1 mouse cellular context compared by ENCODE assay signal in the genomic region with DNA sequence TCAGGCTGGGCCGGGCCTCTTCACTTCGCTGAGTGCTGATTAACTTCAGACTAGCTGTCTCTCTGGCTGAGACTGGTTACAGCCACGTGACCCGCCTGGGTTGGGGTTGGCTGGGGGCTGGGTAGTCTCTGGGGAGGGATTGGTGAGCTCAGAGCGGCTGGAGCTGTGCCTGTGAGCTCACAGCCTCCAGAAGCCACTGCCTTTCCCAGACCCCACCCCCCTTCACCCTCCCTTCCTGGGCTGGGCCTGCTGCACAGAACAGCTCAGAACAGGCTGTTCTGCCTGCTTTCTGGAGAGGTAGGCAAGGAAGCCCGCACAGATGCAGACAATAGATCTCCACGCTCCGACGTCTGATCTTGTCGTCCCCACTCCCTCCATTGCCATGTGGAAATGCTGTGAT.
TF ChIP-seq lines count a peak whose summit lies in the region.

No protein-coding gene starts in this region.

TF ChIP-seq in CH12.LX, 34 proteins besides CTCF, POLR2A, EP300 and RAD21 (continued from another document):
- TF ChIP-seq RCOR1 (conservative IDR thresholded peaks at IDR 0.05; ENCODE audit: low read depth, low read length) (no peak), ZMIZ1 (IDR thresholded peaks at IDR 0.05; ENCODE audit: low read depth, low read length) (no peak), TCF12 (IDR thresholded peaks at IDR 0.05; ENCODE audit: low read depth, low read length) (no peak), IRF4 (IDR thresholded peaks at IDR 0.05; ENCODE audit: low read depth, low read length) (no peak), MAFK (IDR thresholded peaks at IDR 0.05; ENCODE audit: insufficient replicate concordance, low read length) (no peak), ETS1 (conservative IDR thresholded peaks at IDR 0.05; ENCODE audit: low read depth, low read length) (peak; percentile 59), BHLHE40 (IDR thresholded peaks at IDR 0.05; ENCODE audit: low read depth, low read length) (peak; percentile 78), POLR2AphosphoS2 (IDR thresholded peaks at IDR 0.05; ENCODE audit: low read depth, low read length) (no peak), CHD2 (IDR thresholded peaks at IDR 0.05; ENCODE audit: low read length) (peak; percentile 62), MAX (IDR thresholded peaks at IDR 0.05; ENCODE audit: low read length) (peak; percentile 69; the same call in 1 of the 2 replicates), USF2 (conservative IDR thresholded peaks at IDR 0.05; ENCODE audit: low read depth, low read length) (peak; percentile 78), USF1 (IDR thresholded peaks at IDR 0.05; ENCODE audit: low read depth, low read length) (peak; percentile 88)
TF ChIP-seq in CH12.LX: peak in this region for 6.
